Mouse (Mus musculus) megakaryocyte, embryonic 14.5 days (primary cell): ENCODE results near the gene Pno1.

ENCODE experiments used
- FLI1 ChIP-seq: IDR thresholded peaks from 2 replicates; pipeline ENCODE4 v1.6.1; 2012; ENCODE audit warnings: low read length, inconsistent platforms, mixed read lengths
- GATA1 ChIP-seq: IDR thresholded peaks from 3 replicates; pipeline ENCODE4 v1.6.1; 2012; ENCODE audit warnings: mixed read lengths, low read length, inconsistent platforms, borderline replicate concordance

DNA sequence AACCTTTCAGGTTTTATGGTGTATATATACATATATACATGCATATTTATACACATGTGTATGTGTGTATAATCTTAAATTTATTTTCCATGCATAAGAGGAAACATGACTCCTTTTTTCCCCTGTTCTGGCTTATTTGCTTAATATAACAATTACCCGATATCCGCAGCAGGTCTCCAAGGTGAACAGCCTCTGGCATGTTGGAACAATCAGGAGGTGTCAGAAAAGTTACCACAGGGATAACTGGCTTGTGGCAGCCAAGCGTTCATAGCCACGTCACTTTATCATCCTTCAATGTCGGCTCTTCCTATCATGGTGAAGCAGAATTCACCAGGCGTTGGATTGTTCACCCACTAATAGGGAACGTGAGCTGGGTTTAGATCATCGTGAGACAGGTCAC lies 9.8 kb upstream of the Pno1 start:
- TF ChIP-seq GATA1 (no peak), FLI1 (no peak)
